Mouse (Mus musculus): ENCODE results near the gene Cc2d2b.

GRCm38 (mm10) chr19:40830198-40830597 lies 81.6 kb downstream of the Cc2d2b start:
- TF ChIP-seq CTCF (IDR thresholded peaks at IDR 0.05; ENCODE audit: control insufficient read depth, insufficient read depth, insufficient read length): no peak
- TF ChIP-seq USF1 (IDR thresholded peaks at IDR 0.05; ENCODE audit: low read depth): no peak
- no peak for TF ChIP-seq CEBPB (IDR thresholded peaks at IDR 0.05; ENCODE audit: low read depth)
- no peak for TF ChIP-seq FOSL1 (IDR thresholded peaks at IDR 0.05; ENCODE audit: insufficient read depth, low read length, poor library complexity, severe bottlenecking)
- TF ChIP-seq MYOD1 (IDR thresholded peaks at IDR 0.05; ENCODE audit: control insufficient read depth, insufficient read length, low read depth): no peak
- TF ChIP-seq MAX (IDR thresholded peaks at IDR 0.05): no peak
